ENCODE assay signal across 19 mouse cellular contexts in the genomic region with DNA sequence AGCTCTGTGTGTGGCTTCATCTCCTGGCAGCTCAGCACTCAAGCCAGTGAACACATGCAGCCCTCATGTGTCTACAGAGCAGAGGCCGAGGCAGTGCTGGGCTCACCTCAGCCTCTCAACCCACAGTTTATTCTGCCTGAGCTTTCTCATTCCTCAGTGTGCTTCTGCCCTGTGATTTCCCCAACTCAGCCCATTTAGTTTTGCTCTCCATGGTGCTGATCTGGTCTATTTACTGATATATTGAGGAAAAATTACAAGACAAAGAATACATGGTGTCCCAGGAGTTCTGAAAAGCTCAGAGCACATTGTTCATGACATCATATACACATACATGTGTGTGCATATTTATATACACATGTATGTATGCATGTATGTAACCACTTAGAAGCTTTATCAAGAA.
DNase-seq lines count a peak whose midpoint lies in the region; ATAC-seq and TF ChIP-seq lines count a peak whose summit lies in the region.
"Had no signal": no experiment of that assay in that cellular context is flagged by ENCODE, and none has a peak within 500 bp of the region (broad histone marks: within the 10 kb centered on the region; RNA-seq: fewer than 3 reads in every experiment).

No protein-coding gene starts in this region.

- H3K27me3 ChIP-seq in MEL (ENCODE audit: control insufficient read depth in 1 of 2, insufficient read depth in 2 of 2, low read length in 2 of 2), result peaks cover 0 to 1% of the 10 kb centered on the region in 2 experiments; a peak in 1 of 4 replicates
- no peaks in the 10 kb centered on the region for H3K27me3 ChIP-seq in midbrain, embryonic 10.5 days (ENCODE audit: low read depth, poor library complexity, severe bottlenecking)
- H3K27me3 ChIP-seq in forebrain, embryonic 14.5 days (replicated peaks; ENCODE audit: control insufficient read depth, insufficient read depth, low read length), result no peaks in the 10 kb centered on the region
- no peaks in the 10 kb centered on the region for H3K27me3 ChIP-seq in forebrain, embryonic 12.5 days
- H3K27me3 ChIP-seq: forebrain, embryonic 15.5 days had no signal

- no peaks in the 10 kb centered on the region for H3K4me1 ChIP-seq in MEL (ENCODE audit: control insufficient read depth in 1 of 2, insufficient read depth in 2 of 2, low read length in 2 of 2)
- H3K4me1 ChIP-seq in midbrain, embryonic 10.5 days, result peaks cover 24% of the 10 kb centered on the region
- H3K4me1 ChIP-seq in forebrain, embryonic 14.5 days (ENCODE audit: control insufficient read depth, insufficient read depth, low read length), result no peaks in the 10 kb centered on the region
- H3K4me1 ChIP-seq in forebrain, embryonic 12.5 days, result peaks cover 5% of the 10 kb centered on the region; the same call in 1 of the 2 replicates
- H3K4me1 ChIP-seq: forebrain, embryonic 15.5 days; heart, embryonic 13.5 days had no signal

- no peak for TF ChIP-seq EP300 in MEL (IDR thresholded peaks at IDR 0.05; ENCODE audit: low read depth in 1 of 2, low read length in 2 of 2)

- TF ChIP-seq POLR2A in MEL (IDR thresholded peaks at IDR 0.05; ENCODE audit: control insufficient read depth in 1 of 2, insufficient read depth in 1 of 2, low read depth in 1 of 2, low read length in 2 of 2, poor library complexity in 1 of 2), result no peak

- no peaks in the 10 kb centered on the region for H3K79me2 ChIP-seq in MEL (ENCODE audit: control insufficient read depth, insufficient read depth, low read length, poor library complexity)

- peak; percentile 6 for DNase-seq in ES-CJ7 (ENCODE audit: low read depth, low spot score)
- DNase-seq in MEL (ENCODE audit: low read depth, low spot score), result peak; percentile 48
- peak; percentile 63 for DNase-seq in embryo, embryonic 10.5 days (ENCODE audit: low spot score)
- peak; percentile 50 for DNase-seq in hindlimb bud, embryonic 11.5 days (ENCODE audit: extremely low spot score, low read depth, low spot score)
- DNase-seq in ovary, postnatal 14 days (ENCODE audit: low spot score), result no peak
- DNase-seq in midbrain, embryonic 10.5 days (ENCODE audit: low spot score), result no peak
- no peak for DNase-seq in forebrain, embryonic 14.5 days (ENCODE audit: low spot score)
- DNase-seq: cerebellum, postnatal 25 days; heart, postnatal 36 days; kidney, adult 2 months; kidney, postnatal 36 days; liver; liver, postnatal 0 days; right cerebral cortex, postnatal 4 days; thymus, postnatal 4 days had no signal

- no peak overlapping the region for H3K4me3 ChIP-seq in MEL (ENCODE audit: control insufficient read depth in 1 of 2, insufficient read depth in 1 of 2, low read depth in 2 of 2, low read length in 2 of 2)
- H3K4me3 ChIP-seq in midbrain, embryonic 10.5 days, result no peak overlapping the region
- no peak overlapping the region for H3K4me3 ChIP-seq in forebrain, embryonic 14.5 days (ENCODE audit: low read depth, low read length)
- H3K4me3 ChIP-seq in forebrain, embryonic 12.5 days (replicated peaks), result no peak overlapping the region
- H3K4me3 ChIP-seq: forebrain, embryonic 15.5 days; heart, embryonic 13.5 days had no signal

- H3K27ac ChIP-seq in MEL (ENCODE audit: control insufficient read depth, low read depth, low read length), result no peak overlapping the region
- H3K27ac ChIP-seq in midbrain, embryonic 10.5 days (replicated peaks), result no peak overlapping the region
- H3K27ac ChIP-seq in forebrain, embryonic 14.5 days (ENCODE audit: low read depth, low read length), result no peak overlapping the region
- no peak overlapping the region for H3K27ac ChIP-seq in forebrain, embryonic 12.5 days
- H3K27ac ChIP-seq: forebrain, embryonic 15.5 days; heart, embryonic 13.5 days had no signal

- H3K9me3 ChIP-seq in MEL (replicated peaks; ENCODE audit: insufficient read depth, low read length), result no peaks in the 10 kb centered on the region
- no peaks in the 10 kb centered on the region for H3K9me3 ChIP-seq in midbrain, embryonic 10.5 days (replicated peaks)
- H3K9me3 ChIP-seq in forebrain, embryonic 14.5 days (replicated peaks; ENCODE audit: control insufficient read depth, low read length), result no peaks in the 10 kb centered on the region
- no peaks in the 10 kb centered on the region for H3K9me3 ChIP-seq in forebrain, embryonic 12.5 days
- H3K9me3 ChIP-seq: forebrain, embryonic 15.5 days; heart, embryonic 13.5 days had no signal

- 38% methylated on average over 1 of the region's 1 CpGs for WGBS in midbrain, embryonic 10.5 days
- 26% methylated on average over 1 of the region's 1 CpGs for whole genome bisulfite sequencing in forebrain, embryonic 14.5 days
- WGBS in forebrain, embryonic 12.5 days, result 52% methylated on average over 1 of the region's 1 CpGs

- no peak for ATAC-seq in forebrain, embryonic 14.5 days
- ATAC-seq in forebrain, embryonic 12.5 days (ENCODE audit: low FRiP score), result no peak
- ATAC-seq: forebrain, embryonic 15.5 days; hindbrain, embryonic 16.5 days; liver, postnatal 0 days had no signal

- no peak for TF ChIP-seq RAD21 in MEL (IDR thresholded peaks at IDR 0.05; ENCODE audit: low read depth, low read length)

- H3K4me2 ChIP-seq in forebrain, embryonic 14.5 days (ENCODE audit: low read length), result no peak overlapping the region
- H3K4me2 ChIP-seq in forebrain, embryonic 12.5 days, result no peak overlapping the region
- H3K4me2 ChIP-seq: forebrain, embryonic 15.5 days; heart, embryonic 13.5 days had no signal

- no peak overlapping the region for H3K9ac ChIP-seq in MEL (ENCODE audit: control insufficient read depth, low read depth, low read length, poor library complexity, severe bottlenecking)
- no peak overlapping the region for H3K9ac ChIP-seq in forebrain, embryonic 14.5 days (ENCODE audit: low read length)
- H3K9ac ChIP-seq in forebrain, embryonic 12.5 days, result no peak overlapping the region
- H3K9ac ChIP-seq: forebrain, embryonic 15.5 days; heart, embryonic 13.5 days; liver, postnatal 0 days had no signal

- no peak for TF ChIP-seq CTCF in MEL (IDR thresholded peaks at IDR 0.05 in 2 of 3, conservative IDR thresholded peaks at IDR 0.05 in 1 of 3; ENCODE audit: control insufficient read depth in 1 of 3, insufficient read depth in 1 of 3, low read depth in 2 of 3, low read length in 3 of 3, poor library complexity in 1 of 3, severe bottlenecking in 1 of 3)

- no peaks in the 10 kb centered on the region for H3K36me3 ChIP-seq in MEL (ENCODE audit: control insufficient read depth in 1 of 2, insufficient read depth in 2 of 2, low read length in 2 of 2)
- H3K36me3 ChIP-seq in midbrain, embryonic 10.5 days, result no peaks in the 10 kb centered on the region
- H3K36me3 ChIP-seq in forebrain, embryonic 14.5 days (ENCODE audit: control insufficient read depth, insufficient read depth, low read length), result no peaks in the 10 kb centered on the region
- no peaks in the 10 kb centered on the region for H3K36me3 ChIP-seq in forebrain, embryonic 12.5 days (replicated peaks)
- H3K36me3 ChIP-seq: forebrain, embryonic 15.5 days; heart, embryonic 13.5 days had no signal

TF ChIP-seq in MEL, 35 proteins besides CTCF, POLR2A, EP300 and RAD21:
- TF ChIP-seq GATA1 (IDR thresholded peaks at IDR 0.05; ENCODE audit: low read depth, low read length) (no peak), USF1 (IDR thresholded peaks at IDR 0.05; ENCODE audit: low read depth, low read length) (no peak), SMC3 (IDR thresholded peaks at IDR 0.05; ENCODE audit: low read depth, low read length) (no peak), MAZ (IDR thresholded peaks at IDR 0.05; ENCODE audit: low read depth, low read length) (no peak), ELF1 (IDR thresholded peaks at IDR 0.05; ENCODE audit: low read depth, low read length) (no peak), HCFC1 (IDR thresholded peaks at IDR 0.05; ENCODE audit: low read depth, low read length) (no peak), ZNF384 (IDR thresholded peaks at IDR 0.05; ENCODE audit: low read depth, low read length) (no peak), ZMIZ1 (IDR thresholded peaks at IDR 0.05; ENCODE audit: low read depth, low read length) (no peak), CHD2 (IDR thresholded peaks at IDR 0.05; ENCODE audit: low read length) (no peak), MYC (IDR thresholded peaks at IDR 0.05; ENCODE audit: low read depth, low read length) (no peak), E2F4 (IDR thresholded peaks at IDR 0.05; ENCODE audit: borderline replicate concordance, low read depth, low read length) (no peak), ZKSCAN1 (IDR thresholded peaks at IDR 0.05; ENCODE audit: low read depth, low read length) (no peak), SIN3A (IDR thresholded peaks at IDR 0.05; ENCODE audit: low read length) (no peak), POLR2AphosphoS5 (IDR thresholded peaks at IDR 0.05; ENCODE audit: borderline replicate concordance, low read depth, low read length) (no peak), MAFK (IDR thresholded peaks at IDR 0.05; ENCODE audit: borderline replicate concordance, low read depth, low read length) (no peak), POLR2AphosphoS2 (IDR thresholded peaks at IDR 0.05; ENCODE audit: low read length) (no peak), USF2 (IDR thresholded peaks at IDR 0.05; ENCODE audit: borderline replicate concordance in 1 of 2, insufficient read depth in 1 of 2, low read depth in 1 of 2, low read length in 2 of 2) (no peak), JUND (IDR thresholded peaks at IDR 0.05; ENCODE audit: low read depth, low read length) (no peak), MEF2A (IDR thresholded peaks at IDR 0.05; ENCODE audit: extremely low read depth, insufficient replicate concordance, low read depth, low read length, poor library complexity, severe bottlenecking) (no peak)

Comparison
In these comparisons a context has a peak if more than half of its experiments do, and no peak if none do; other contexts are left out.
1. DNase-seq: peak in ES-CJ7 (single experiment), MEL (single experiment), embryo, embryonic 10.5 days (single experiment) and hindlimb bud, embryonic 11.5 days (single experiment); none in ovary, postnatal 14 days (single experiment), midbrain, embryonic 10.5 days (single experiment) and forebrain, embryonic 14.5 days (single experiment).